In genomic region chr14:46893961-46894360, GRCm38 (mm10) we compare ENCODE assay signal across 16 mouse cellular contexts.
"Had no signal": no experiment of that assay in that cellular context is flagged by ENCODE, and none has a peak within 500 bp of the region (broad histone marks: within the 10 kb centered on the region; RNA-seq: fewer than 3 reads in every experiment).

No protein-coding gene starts in this region.

- DNase-seq: kidney, postnatal 10 days; kidney, postnatal 4 days; liver; liver, embryonic 13.5 days; liver, postnatal 0 days; lung, postnatal 14 days; right cerebral cortex, postnatal 14 days; thymus, adult 2 months; thymus, postnatal 25 days had no signal

- H3K4me3 ChIP-seq: layer of hippocampus, adult 2 months; liver, embryonic 13.5 days; lung, embryonic 15.5 days; midbrain, embryonic 12.5 days; neural tube, embryonic 13.5 days; stomach, embryonic 15.5 days had no signal

- H3K9ac ChIP-seq: liver, embryonic 13.5 days; liver, postnatal 0 days; lung, embryonic 15.5 days; midbrain, embryonic 12.5 days; neural tube, embryonic 13.5 days; stomach, embryonic 15.5 days had no signal

- H3K9me3 ChIP-seq: liver, embryonic 13.5 days; lung, embryonic 15.5 days; midbrain, embryonic 12.5 days; neural tube, embryonic 13.5 days; stomach, embryonic 15.5 days had no signal

- H3K27ac ChIP-seq: layer of hippocampus, adult 2 months; liver, embryonic 13.5 days; lung, embryonic 15.5 days; macrophage; midbrain, embryonic 12.5 days; neural tube, embryonic 13.5 days; stomach, embryonic 15.5 days had no signal

- H3K27me3 ChIP-seq: liver, embryonic 13.5 days; lung, embryonic 15.5 days; midbrain, embryonic 12.5 days; neural tube, embryonic 13.5 days; stomach, embryonic 15.5 days had no signal

- H3K4me1 ChIP-seq: liver, embryonic 13.5 days; lung, embryonic 15.5 days; midbrain, embryonic 12.5 days; neural tube, embryonic 13.5 days; stomach, embryonic 15.5 days had no signal

- ATAC-seq: liver, postnatal 0 days; midbrain, embryonic 16.5 days had no signal

- H3K36me3 ChIP-seq: liver, embryonic 13.5 days; lung, embryonic 15.5 days; midbrain, embryonic 12.5 days; neural tube, embryonic 13.5 days; stomach, embryonic 15.5 days had no signal

- H3K4me2 ChIP-seq: liver, embryonic 13.5 days; lung, embryonic 15.5 days; midbrain, embryonic 12.5 days; neural tube, embryonic 13.5 days; stomach, embryonic 15.5 days had no signal
